Mouse (Mus musculus) lung, postnatal 0 days (tissue): ENCODE data around the gene Cdk5rap2.

ENCODE experiments used
- CTCF ChIP-seq: IDR thresholded peaks from 2 replicates; pipeline ENCODE4 v1.5.1; 2016; ENCODE audit warnings: antibody characterized with exemption, mild to moderate bottlenecking
- EP300 ChIP-seq: IDR thresholded peaks from 2 replicates; pipeline ENCODE4 v1.6.1; 2016; ENCODE audit warnings: antibody characterized with exemption, mild to moderate bottlenecking, control low read depth

- peak; percentile 63 for TF ChIP-seq CTCF
- no peak for TF ChIP-seq EP300
These were observed 8.0 kb downstream of the Cdk5rap2 start for GRCm38 (mm10) chr4:70402109-70402819.
